Mouse (Mus musculus): Measurements from ENCODE around the gene Stk38l.
"Not testable (repeated sequence)": the region's sequence is repeated elsewhere in the genome, so short reads cannot be mapped to it uniquely, and the experiment has no call there.

The Stk38l gene

DNA sequence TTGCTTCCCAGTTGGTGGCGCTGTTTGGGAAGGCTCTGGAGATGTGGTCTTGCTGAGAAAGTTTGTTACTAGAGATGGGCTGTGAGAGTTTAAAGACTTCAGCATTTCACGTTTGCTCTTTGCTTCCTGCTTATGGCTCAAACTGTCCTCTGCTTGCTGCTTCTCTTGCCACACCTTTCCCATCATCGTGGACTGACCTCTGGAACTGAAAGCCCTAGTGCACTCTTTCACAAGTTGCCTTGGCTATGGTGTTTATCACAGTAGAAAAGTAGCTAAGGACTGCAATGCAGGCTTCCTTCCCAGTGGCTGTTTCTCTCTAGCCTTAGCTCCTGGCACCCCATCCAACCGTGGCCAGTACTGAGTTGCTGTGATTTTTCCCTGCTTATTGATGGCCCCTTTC, 35.9 kb downstream of the Stk38l start:
- in situ Hi-C loops (cut with MboI; ENCODE audit: low pct_unique_long_range_greater_than_20kb in 1 of 2, low sequenced_read_pairs in 2 of 2, unreplicated experiment in 1 of 2), result no loop called here

DNA sequence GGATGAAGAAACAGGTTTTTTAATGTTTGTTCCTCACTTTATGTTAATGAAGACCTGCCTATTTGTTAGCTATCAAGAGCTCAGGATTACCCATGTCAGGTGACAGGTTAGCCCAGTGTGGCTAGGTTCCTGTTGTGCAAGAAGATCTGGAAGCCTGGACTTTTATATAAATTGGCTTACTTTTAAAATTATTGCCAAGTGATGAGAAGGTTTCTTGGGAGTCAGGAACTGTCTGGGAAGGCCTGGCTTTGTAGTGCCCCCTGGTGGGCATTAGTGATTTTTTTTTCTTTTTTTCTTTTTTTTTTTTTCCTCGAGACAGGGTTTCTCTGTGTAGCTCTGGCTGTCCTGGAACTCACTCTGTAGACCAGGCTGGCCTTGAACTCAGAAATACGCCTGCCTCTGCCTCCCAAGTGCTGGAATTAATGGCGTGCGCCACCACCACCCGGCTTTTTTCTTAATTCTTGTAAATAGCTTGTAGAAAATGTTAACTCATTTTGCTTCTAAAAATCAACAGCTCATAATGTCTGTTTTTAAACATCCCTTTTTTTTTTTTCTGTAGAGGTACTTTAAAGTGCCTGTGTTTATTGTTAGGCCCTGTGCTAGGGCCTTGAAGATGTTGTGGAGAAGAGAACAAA, 37.6 kb downstream of the Stk38l start:
- in situ Hi-C loops (cut with MboI; ENCODE audit: low pct_unique_long_range_greater_than_20kb in 1 of 2, low sequenced_read_pairs in 2 of 2, unreplicated experiment in 1 of 2), result no loop called here

DNA sequence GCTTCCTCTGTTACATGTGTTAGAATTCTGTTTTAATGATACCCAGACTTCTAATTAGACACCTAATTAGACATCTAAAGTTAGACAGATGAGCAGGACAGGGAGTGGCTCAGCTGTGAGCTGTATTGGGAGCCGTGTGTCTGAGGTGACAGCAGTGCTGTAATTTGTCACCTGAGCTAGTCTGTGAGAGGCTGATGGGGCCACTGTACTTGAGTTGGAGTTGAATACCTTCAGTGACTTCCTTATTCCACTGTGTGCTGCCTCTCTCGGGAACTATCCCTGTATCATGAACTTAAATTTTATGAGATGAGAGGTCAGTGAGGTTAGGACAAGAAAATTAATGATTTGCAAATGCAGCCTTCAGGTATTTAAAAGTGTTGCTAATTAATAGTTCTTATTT, 39.8 kb downstream of the Stk38l start:
- in situ Hi-C loops (cut with MboI; ENCODE audit: low pct_unique_long_range_greater_than_20kb in 1 of 2, low sequenced_read_pairs in 2 of 2, unreplicated experiment in 1 of 2), result no loop called here

DNA sequence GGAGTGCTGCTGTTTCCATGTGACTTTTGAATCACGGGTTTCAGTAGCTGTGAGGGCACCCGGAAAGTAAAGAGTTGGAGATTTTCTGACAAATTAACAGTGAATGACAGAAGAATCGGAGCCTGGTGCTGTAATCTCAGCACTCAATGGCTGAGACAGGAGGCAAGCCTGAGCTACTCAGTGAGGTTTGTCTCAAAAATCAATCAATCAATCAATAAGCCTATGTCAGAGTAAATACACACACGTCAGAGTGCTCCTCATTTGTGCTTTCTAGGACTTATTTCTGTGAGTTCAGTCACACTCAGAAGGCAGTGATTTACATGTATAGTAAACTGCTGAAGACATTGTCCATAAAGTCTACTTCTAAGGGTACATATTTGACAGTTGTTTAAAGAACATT, 40.5 kb downstream of the Stk38l start:
- in situ Hi-C loops (cut with MboI; ENCODE audit: low pct_unique_long_range_greater_than_20kb in 1 of 2, low sequenced_read_pairs in 2 of 2, unreplicated experiment in 1 of 2), result no loop called here

DNA sequence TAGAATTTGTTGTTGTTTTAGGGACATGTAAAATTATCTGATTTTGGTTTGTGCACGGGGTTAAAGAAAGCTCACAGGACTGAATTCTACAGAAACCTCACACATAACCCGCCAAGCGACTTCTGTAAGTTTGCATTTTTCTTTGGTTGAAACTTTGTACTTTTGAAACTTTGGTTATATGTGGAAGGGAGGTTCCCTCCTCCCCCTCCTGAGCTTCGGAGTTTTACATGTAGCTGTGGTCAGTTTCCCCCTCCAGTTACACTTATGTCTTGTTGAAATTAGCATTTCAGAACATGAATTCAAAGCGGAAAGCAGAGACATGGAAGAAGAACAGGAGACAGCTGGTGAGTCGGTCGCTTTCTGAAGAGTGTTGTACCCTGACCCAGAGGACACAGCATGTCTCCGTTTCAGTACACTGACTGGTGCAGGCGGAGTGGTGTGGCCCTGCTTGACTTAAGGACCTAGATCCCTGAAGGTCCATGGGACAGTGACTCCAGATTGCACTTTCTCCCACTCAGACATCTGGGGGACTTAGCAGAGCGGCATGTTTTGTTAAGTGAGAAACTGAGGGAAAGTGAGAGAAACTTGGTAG, 44.1 kb downstream of the Stk38l start:
- in situ Hi-C loops (cut with MboI; ENCODE audit: low pct_unique_long_range_greater_than_20kb in 1 of 2, low sequenced_read_pairs in 2 of 2, unreplicated experiment in 1 of 2), result no loop called here

DNA sequence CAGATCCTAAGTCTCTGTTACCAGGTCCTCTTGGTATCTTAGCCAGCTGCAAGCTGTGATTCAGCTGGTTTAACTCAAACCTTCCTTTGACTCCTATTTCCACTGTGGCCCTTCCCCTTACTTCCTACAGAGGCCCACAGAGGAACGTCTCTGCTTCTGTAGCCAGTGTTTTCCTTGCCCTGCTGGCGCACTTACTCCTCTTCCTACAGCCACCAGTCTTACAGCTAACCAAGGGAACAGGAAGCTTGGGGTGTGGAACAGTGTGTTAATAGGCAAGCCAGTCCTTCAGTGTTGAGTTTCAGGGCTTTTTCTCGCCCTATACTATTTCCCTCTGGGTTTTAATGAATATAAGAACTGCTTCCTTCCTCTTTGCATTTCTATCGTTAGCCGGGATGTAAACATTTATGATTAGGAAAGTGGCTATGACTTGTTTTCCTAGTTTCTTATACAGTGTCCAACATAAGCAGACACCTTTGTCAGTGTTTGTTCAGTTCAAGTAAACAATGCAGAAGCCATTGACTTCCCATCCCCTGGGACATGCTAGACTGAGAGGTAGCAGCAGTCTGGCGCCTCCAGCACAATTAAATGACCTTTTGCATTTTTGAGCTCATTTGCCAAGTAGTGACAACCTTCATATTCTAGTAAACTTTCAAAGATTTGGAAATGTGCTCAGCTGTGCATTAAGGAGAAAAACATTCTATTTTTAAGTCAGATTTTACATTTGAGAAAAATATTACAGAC, 45.4 kb downstream of the Stk38l start:
- in situ Hi-C loops (cut with MboI; ENCODE audit: low pct_unique_long_range_greater_than_20kb in 1 of 2, low sequenced_read_pairs in 2 of 2, unreplicated experiment in 1 of 2), result no loop called here

DNA sequence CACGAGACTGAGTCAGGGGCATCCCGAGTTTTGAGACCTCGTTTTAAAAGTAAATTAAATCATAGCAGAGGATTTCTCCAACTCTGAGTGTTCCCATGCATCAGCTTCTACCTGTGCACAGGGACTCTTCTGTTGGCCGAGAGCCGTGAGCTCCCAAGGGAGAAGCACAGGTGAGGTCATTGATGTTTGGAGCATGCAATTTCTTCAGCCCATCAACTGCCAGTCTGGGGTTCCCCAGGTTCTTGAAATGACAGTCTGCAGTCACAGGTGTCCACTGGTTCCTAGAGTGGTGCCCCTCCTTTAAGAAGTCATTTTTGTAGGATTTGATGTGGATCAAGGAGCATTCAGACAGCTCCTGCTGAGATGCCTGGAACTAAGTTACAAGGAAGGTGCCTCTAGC, 46.0 kb downstream of the Stk38l start:
- in situ Hi-C loops (cut with MboI; ENCODE audit: low pct_unique_long_range_greater_than_20kb in 1 of 2, low sequenced_read_pairs in 2 of 2, unreplicated experiment in 1 of 2), result no loop called here

DNA sequence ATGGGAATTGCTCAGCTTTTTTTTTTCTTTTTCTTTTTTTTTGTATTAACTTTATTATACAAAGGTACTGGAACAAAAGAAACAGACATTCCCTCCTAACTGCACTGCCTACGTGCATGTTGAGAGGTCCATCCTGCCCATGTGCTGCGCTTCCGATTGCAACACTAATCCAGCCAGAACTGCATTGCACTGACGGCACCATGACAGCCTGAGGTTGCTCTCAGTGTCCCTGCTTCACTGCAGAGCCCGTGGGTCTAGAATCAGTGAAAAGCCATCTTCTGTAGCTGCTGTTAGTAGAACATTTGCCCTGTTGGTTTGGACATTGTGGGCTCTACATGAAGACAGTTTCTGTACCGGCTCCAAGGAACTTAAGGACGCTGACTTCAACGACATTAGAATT, 51.1 kb downstream of the Stk38l start:
- in situ Hi-C loops (cut with MboI; ENCODE audit: low pct_unique_long_range_greater_than_20kb in 1 of 2, low sequenced_read_pairs in 2 of 2, unreplicated experiment in 1 of 2), result not testable (repeated sequence)

DNA sequence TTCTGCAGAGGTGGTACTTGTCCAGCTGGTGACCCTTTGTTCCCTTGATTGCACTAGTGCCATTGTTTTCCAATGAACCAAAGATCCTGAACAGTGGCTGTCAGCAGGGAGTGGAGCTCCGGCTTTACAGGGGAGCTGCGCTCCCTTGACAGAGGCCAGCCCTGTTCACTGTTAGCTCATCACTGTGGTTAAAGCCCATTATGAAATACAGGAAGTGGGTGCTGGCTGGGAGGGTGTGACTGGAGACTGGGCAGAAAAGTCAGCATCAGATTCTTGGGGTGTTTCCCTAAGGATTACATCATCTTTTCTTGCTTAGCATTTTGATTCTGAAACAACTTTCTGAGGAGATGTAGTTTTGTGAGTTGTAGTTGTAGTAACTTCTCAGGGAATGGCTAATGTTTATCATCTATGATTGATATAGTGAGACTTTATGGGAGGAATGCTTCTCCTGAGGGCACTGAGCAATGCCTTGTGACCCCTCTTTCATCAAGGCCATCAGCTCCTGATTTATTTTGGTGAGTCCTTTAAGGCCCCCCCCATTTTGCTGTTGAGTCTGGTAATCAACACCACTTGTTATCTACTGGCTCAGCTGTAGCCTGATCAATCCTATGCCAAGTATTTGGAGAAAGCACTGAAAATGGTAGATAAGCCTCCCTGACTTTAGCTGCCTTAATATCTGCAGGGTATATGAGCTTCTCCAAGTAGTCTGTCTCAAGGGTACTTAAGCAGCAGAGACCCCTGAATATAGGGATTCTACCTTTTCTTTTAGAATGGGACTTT, 52.0 kb downstream of the Stk38l start:
- in situ Hi-C loops (cut with MboI; ENCODE audit: low pct_unique_long_range_greater_than_20kb in 1 of 2, low sequenced_read_pairs in 2 of 2, unreplicated experiment in 1 of 2), result no loop called here

DNA sequence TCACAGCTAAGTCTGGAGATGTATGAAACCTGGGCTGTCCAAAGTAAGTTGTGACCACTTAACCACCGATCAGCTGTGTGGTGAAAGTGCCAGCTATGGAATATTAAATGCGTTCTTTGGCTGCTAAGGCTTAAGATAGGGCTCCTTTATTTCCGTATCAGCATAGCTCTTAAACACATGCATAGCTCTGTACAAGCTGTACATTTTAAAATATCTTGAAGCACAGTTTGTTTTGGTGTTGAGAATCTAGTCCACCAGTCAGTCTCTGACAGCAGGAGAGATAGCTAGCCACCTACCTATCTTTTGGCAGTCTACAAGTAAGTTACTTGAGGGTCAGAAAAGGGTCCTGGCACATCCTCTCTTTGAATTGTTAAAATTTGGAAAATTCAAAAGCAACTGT, 53.3 kb downstream of the Stk38l start:
- in situ Hi-C loops (cut with MboI; ENCODE audit: low pct_unique_long_range_greater_than_20kb in 1 of 2, low sequenced_read_pairs in 2 of 2, unreplicated experiment in 1 of 2), result no loop called here

DNA sequence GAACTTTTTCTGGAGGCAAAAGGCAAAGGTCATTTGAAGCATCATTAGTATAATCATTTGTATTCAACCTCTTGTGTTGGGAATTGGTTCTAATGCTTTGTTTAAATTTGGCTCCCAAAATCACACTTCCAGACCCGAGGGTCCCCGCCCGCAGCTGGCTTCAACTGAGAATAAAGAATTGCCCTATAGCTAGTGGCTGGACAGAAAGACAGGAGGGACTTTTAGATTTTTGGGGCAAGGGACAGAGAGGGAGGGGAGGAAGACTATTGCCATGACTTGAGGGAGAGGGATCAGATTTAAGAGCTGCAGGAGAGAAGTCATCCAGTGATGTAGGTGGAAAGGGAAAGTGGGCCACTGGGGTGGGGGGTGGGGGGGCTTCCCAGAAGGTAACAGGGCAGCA, 56.8 kb downstream of the Stk38l start:
- in situ Hi-C loops (cut with MboI; ENCODE audit: low pct_unique_long_range_greater_than_20kb in 1 of 2, low sequenced_read_pairs in 2 of 2, unreplicated experiment in 1 of 2), result no loop called here

DNA sequence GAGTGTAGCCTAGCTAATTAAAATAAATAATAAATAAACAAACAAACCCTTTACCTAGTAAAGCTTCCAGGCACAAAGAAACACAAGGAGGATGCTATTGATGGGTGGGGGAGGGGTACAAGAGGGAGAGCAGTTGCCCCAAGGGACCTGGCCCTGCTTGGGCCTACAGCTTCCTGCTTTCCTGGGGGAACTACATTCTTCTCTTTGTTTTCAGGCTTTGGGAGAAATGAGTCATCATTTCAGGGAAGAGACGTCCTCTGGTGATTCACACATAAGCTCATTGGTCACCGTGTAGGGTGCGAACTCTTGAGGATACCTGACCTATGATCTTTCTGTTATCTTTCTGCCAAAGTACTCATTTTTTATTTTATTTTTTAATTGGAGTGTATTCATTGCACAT, 68.7 kb downstream of the Stk38l start:
- in situ Hi-C loops (cut with MboI; ENCODE audit: low pct_unique_long_range_greater_than_20kb in 1 of 2, low sequenced_read_pairs in 2 of 2, unreplicated experiment in 1 of 2), result no loop called here

DNA sequence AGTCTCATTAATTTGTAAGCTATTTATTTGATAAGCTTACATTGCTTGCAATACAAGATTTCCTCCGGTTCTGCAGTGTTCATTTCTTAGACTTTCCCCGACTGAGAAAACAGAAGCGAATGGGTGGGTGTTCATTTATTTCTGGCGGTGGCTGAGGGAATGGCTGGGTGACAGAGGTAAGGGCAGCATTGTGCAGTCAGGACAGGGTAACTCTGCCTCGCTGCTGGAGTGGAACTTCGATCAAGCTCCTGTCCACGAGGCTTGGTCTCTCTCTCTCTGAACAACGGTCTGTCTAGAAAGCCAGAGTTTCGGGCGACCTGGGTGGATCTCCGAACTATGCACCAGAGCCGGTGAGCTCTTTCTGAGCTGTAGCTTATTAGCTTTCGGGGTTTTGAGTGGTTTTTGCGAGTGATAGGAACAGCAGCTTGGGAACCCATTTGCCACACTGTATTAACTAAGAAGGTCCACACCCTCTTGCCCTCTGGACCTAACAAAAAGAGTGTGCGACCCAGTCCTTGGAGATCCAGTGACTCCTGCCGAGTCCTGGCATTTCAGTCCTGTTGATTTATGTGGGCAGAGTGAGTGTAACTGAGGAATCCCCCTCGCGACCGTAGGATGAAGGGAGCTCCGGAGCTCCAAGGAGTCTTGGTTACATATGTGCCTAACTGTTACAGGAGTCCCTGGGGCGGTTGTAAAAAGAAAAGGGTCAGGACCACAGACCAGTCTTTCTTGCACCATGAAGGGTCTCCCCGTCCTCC, 70.5 kb downstream of the Stk38l start:
- in situ Hi-C loops (cut with MboI; ENCODE audit: low pct_unique_long_range_greater_than_20kb in 1 of 2, low sequenced_read_pairs in 2 of 2, unreplicated experiment in 1 of 2), result no loop called here

DNA sequence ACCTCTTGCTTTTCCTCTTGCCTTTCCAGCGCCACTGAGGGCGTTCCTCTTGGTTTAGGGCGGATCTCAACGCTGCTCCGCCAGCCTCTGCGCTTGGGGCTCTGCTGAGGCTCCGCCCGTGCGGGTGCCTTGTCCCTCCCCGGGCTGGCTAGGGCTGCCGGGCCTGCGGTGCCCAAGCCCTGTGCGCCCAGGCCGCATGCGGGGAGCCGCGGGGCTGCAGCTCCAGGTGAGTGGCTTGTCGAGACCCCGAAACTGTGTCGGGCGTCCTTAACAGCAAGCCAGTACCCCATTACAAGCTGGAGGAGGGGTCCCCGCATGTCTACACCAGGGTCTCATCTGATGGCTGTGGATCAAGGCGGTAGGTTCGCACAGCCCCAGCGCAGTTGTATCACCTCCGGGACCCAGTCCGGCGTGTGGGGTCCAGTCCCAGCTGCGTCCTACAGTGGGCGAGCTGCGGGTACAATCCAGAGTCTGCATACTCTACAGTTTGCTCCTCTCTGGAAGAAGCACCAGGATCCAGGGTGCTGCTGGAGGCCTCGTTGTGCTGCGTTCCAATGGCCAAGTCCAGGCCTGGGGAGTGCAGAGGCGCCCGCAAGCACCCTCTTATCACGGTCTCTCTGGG, 71.2 kb downstream of the Stk38l start, which contains the start of gene Arntl2:
Arntl2 (plus strand) TSS at position 132 of the 622 bp plus-strand sequence.
- in situ Hi-C loops (cut with MboI; ENCODE audit: low pct_unique_long_range_greater_than_20kb in 1 of 2, low sequenced_read_pairs in 2 of 2, unreplicated experiment in 1 of 2), result no loop called here

DNA sequence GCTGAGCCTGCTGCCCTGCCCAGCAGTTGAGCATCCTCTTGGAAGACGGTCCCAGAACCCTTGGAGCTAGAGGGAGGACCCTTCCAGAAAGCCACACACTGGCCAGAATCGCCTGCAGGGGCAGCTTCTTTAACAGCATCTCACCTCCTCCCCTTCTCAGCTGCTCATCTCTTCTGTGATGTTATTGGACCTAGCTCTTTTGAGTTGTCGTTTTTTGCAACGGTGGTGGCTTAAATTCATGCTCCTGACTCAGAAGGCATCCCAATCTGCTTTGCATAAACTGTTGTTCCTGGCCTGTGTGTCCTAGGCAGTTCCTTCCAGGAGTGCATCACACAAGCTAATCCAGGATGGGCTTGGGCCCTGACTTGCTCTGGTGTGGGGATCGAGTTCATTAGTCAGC, 72.7 kb downstream of the Stk38l start:
- in situ Hi-C loops (cut with MboI; ENCODE audit: low pct_unique_long_range_greater_than_20kb in 1 of 2, low sequenced_read_pairs in 2 of 2, unreplicated experiment in 1 of 2), result no loop called here

DNA sequence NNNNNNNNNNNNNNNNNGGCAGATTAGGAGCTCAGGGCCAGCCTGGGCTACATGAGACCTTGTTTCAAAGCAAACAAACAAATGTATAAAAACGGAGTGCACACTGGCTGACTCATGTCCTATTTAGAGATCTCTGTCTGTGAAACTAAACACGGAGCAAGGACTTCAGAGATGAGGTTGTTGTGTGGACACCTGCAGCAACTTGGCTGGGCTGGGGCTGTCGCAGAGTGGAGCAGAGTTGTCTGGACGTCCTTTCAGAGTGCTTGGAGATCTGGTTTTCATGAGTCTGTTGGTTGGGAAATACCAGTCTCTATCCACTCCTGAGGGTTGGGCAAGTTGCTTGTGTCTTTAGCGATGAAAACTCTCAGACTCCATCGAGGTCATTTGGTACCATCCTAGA, 85.2 kb downstream of the Stk38l start:
- in situ Hi-C loops (cut with MboI; ENCODE audit: low pct_unique_long_range_greater_than_20kb in 1 of 2, low sequenced_read_pairs in 2 of 2, unreplicated experiment in 1 of 2), result no loop called here

DNA sequence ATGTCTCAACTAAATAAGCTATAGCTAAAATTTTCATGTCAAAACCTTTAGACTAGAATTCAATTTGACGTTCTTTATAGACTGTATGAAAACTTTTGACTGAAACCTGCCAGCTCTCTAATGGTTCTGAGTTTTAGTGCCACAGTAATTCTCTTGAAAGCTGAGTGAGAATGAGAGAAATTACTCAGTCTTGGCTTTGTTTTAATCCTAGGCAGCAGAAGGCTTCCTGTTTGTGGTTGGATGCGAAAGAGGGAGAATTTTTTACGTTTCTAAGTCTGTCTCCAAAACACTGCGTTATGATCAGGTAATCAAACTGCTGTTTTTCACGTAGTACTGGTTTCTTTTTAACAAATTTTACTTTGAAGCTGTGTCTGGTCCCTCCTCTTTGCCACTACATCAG, 88.2 kb downstream of the Stk38l start:
- in situ Hi-C loops (cut with MboI; ENCODE audit: low pct_unique_long_range_greater_than_20kb in 1 of 2, low sequenced_read_pairs in 2 of 2, unreplicated experiment in 1 of 2), result no loop called here

Data from mouse embryonic stem cell (cell line).